Mouse (Mus musculus): ENCODE results near the gene Mapk8.

GRCm38 (mm10) chr14:33448276-33448675 lies 1.3 kb upstream of the Mapk8 start:
- TF ChIP-seq CTCF (IDR thresholded peaks at IDR 0.05; ENCODE audit: control insufficient read depth, insufficient read depth, low read length) (no peak), POLR2A (IDR thresholded peaks at IDR 0.05; ENCODE audit: borderline replicate concordance, control insufficient read depth, low read depth, low read length) (no peak)
